Mouse (Mus musculus): Measurements from ENCODE around the gene Dnmbp.

- TF ChIP-seq CTCF (IDR thresholded peaks at IDR 0.05; ENCODE audit: extremely low read depth, insufficient read depth, low read length) = no peak
- TF ChIP-seq POLR2A (IDR thresholded peaks at IDR 0.05; ENCODE audit: extremely low read depth, insufficient read depth, low read length) = no peak
These were observed 12.0 kb downstream of the Dnmbp start for GRCm38 (mm10) chr19:43927967-43928366.
